Mouse (Mus musculus): ENCODE data around the gene Mfsd8. TPM values are rescaled to one million over a fixed set of nuclear protein-coding genes. Genes with fewer than 3 reads are reported as not detected.

The Mfsd8 gene
- polyA plus RNA-seq, 1 experiment from 2014 or later, result 5.2 TPM

GRCm38 (mm10) chr3:40799530-40800372 lies 46.9 kb downstream of the Mfsd8 start, which contains the start of gene Plk4:
TSS of gene Plk4 (plus strand) at chr3:40800019.
- 2% methylated on average over 66 of the region's 66 CpGs for WGBS
- Histone ChIP-seq H3K4me3 (peak within 1 kb of the TSS; percentile 96), H3K36me3 (peaks cover 25% of the 10 kb centered on the region), H3K27me3 (ENCODE audit: insufficient read depth, poor library complexity, severe bottlenecking) (no peaks in the 10 kb centered on the region), H3K4me1 (peaks cover 9% of the 10 kb centered on the region; the same call in 1 of the 2 replicates), H3K27ac (peak within 1 kb of the TSS; percentile 93), H3K9me3 (no peaks in the 10 kb centered on the region)
- DNase-seq (ENCODE audit: low spot score), result peak; percentile 97

- no peaks in the 10 kb centered on the region for H3K27me3 ChIP-seq (ENCODE audit: insufficient read depth, poor library complexity, severe bottlenecking)
- no peaks in the 10 kb centered on the region for H3K9me3 ChIP-seq
- H3K27ac ChIP-seq, result no peak overlapping the region
- 36% methylated on average over 7 of the region's 7 CpGs for WGBS
- DNase-seq (ENCODE audit: low spot score), result peak; percentile 77
- peaks cover 9% of the 10 kb centered on the region; the same call in 1 of the 2 replicates for H3K4me1 ChIP-seq
- peaks cover 14% of the 10 kb centered on the region for H3K36me3 ChIP-seq
- H3K4me3 ChIP-seq, result no peak overlapping the region
These were observed 48.2 kb downstream of the Mfsd8 start for GRCm38 (mm10) chr3:40798500-40798899.

- no peaks in the 10 kb centered on the region for H3K27me3 ChIP-seq (ENCODE audit: insufficient read depth, poor library complexity, severe bottlenecking)
- 65% methylated on average over 1 of the region's 1 CpGs for WGBS
- DNase-seq (ENCODE audit: low spot score), result no peak
- peaks cover 12% of the 10 kb centered on the region for H3K36me3 ChIP-seq
- H3K9me3 ChIP-seq, result no peaks in the 10 kb centered on the region
- no peak overlapping the region for H3K27ac ChIP-seq
- H3K4me1 ChIP-seq, result peaks cover 9% of the 10 kb centered on the region; the same call in 1 of the 2 replicates
- H3K4me3 ChIP-seq, result no peak overlapping the region
These were observed 48.6 kb downstream of the Mfsd8 start for GRCm38 (mm10) chr3:40798054-40798453.

GRCm38 (mm10) chr3:40793783-40794182 lies 52.9 kb downstream of the Mfsd8 start:
- Histone ChIP-seq H3K9me3 (no peaks in the 10 kb centered on the region), H3K36me3 (peaks cover 5% of the 10 kb centered on the region; the same call in 1 of the 2 replicates), H3K27ac (no peak overlapping the region), H3K4me1 (no peaks in the 10 kb centered on the region), H3K27me3 (ENCODE audit: insufficient read depth, poor library complexity, severe bottlenecking) (no peaks in the 10 kb centered on the region), H3K4me3 (no peak overlapping the region)
- 85% methylated on average over 2 of the region's 2 CpGs for WGBS
- DNase-seq (ENCODE audit: low spot score), result no peak

Other genes with a start within 250 kb of the Mfsd8 start
- 0.21 and 0.35 TPM in 2 replicates for gene Slc25a31, start 138.0 kb downstream of the Mfsd8 start, polyA plus RNA-seq (2016; fragmentation: Nextera tagmentation; extraction: Ambion mirVana)
- gene Hspa4l, start 102.4 kb downstream of the Mfsd8 start, polyA plus RNA-seq (2016; fragmentation: Nextera tagmentation; extraction: Ambion mirVana), result 18.0 and 30.2 TPM in 2 replicates
- gene Plk4, start 46.9 kb downstream of the Mfsd8 start, polyA plus RNA-seq (2016; fragmentation: Nextera tagmentation; extraction: Ambion mirVana), result 57.6 and 69.0 TPM in 2 replicates
- gene Abhd18, start 84 bp upstream of the Mfsd8 start, polyA plus RNA-seq (2016; fragmentation: Nextera tagmentation; extraction: Ambion mirVana), result 8.8 and 12.2 TPM in 2 replicates
- 0.05 and 0.21 TPM in 2 replicates for gene 1700034I23Rik, start 55.7 kb upstream of the Mfsd8 start, polyA plus RNA-seq (2016; fragmentation: Nextera tagmentation; extraction: Ambion mirVana)
- 5.8 and 8.8 TPM in 2 replicates for gene Larp1b, start 102.9 kb upstream of the Mfsd8 start, polyA plus RNA-seq (2016; fragmentation: Nextera tagmentation; extraction: Ambion mirVana)
- gene Pgrmc2, start 236.2 kb upstream of the Mfsd8 start, polyA plus RNA-seq (2016; fragmentation: Nextera tagmentation; extraction: Ambion mirVana), result 40.1 and 44.4 TPM in 2 replicates